Mouse (Mus musculus): Measurements from ENCODE around the gene Scrn1.

The Scrn1 gene

GRCm38 (mm10) chr6:54565012-54565411 is 1.3 kb downstream of the Scrn1 start:
- DNase-seq, result no peak

GRCm38 (mm10) chr6:54564506-54564991 is 1.7 kb downstream of the Scrn1 start:
- DNase-seq, result no peak

GRCm38 (mm10) chr6:54563561-54563960 is 2.7 kb downstream of the Scrn1 start:
- no peak for DNase-seq

GRCm38 (mm10) chr6:54562018-54562809 is 4.1 kb downstream of the Scrn1 start:
- no peak for DNase-seq

- DNase-seq, result no peak
Measured at GRCm38 (mm10) chr6:54558466-54558865, 7.8 kb downstream of the Scrn1 start.

- DNase-seq, result no peak
Measured at GRCm38 (mm10) chr6:54557671-54558070, 8.6 kb downstream of the Scrn1 start.

- DNase-seq, result no peak
Measured at GRCm38 (mm10) chr6:54555816-54556215, 10.5 kb downstream of the Scrn1 start.

GRCm38 (mm10) chr6:54554341-54555110 is 11.8 kb downstream of the Scrn1 start:
- DNase-seq, result no peak

- DNase-seq, result no peak
Measured at GRCm38 (mm10) chr6:54553632-54554031, 12.7 kb downstream of the Scrn1 start.

- no peak for DNase-seq
Measured at GRCm38 (mm10) chr6:54552721-54553413, 13.4 kb downstream of the Scrn1 start.

GRCm38 (mm10) chr6:54550801-54551323 is 15.4 kb downstream of the Scrn1 start:
- no peak for DNase-seq

- DNase-seq, result no peak
Measured at GRCm38 (mm10) chr6:54549311-54549710, 17.0 kb downstream of the Scrn1 start.

- no peak for DNase-seq
Measured at GRCm38 (mm10) chr6:54548314-54549019, 17.8 kb downstream of the Scrn1 start.

- DNase-seq, result no peak
Measured at GRCm38 (mm10) chr6:54543646-54544045, 22.6 kb downstream of the Scrn1 start.

- no peak for DNase-seq
Measured at GRCm38 (mm10) chr6:54542836-54543235, 23.5 kb downstream of the Scrn1 start.

GRCm38 (mm10) chr6:54540252-54540887 is 25.9 kb downstream of the Scrn1 start:
- DNase-seq, result no peak

- no peak for DNase-seq
Measured at GRCm38 (mm10) chr6:54539396-54539795, 26.9 kb downstream of the Scrn1 start.

GRCm38 (mm10) chr6:54538773-54539173 is 27.5 kb downstream of the Scrn1 start:
- no peak for DNase-seq

- no peak for DNase-seq
Measured at GRCm38 (mm10) chr6:54537053-54537452, 29.2 kb downstream of the Scrn1 start.

GRCm38 (mm10) chr6:54535485-54535884 is 30.8 kb downstream of the Scrn1 start:
- no peak for DNase-seq

- DNase-seq, result no peak
Measured at GRCm38 (mm10) chr6:54531048-54531481, 35.2 kb downstream of the Scrn1 start.

GRCm38 (mm10) chr6:54530182-54530581 is 36.1 kb downstream of the Scrn1 start:
- DNase-seq, result no peak
